Mouse (Mus musculus): ENCODE results near the gene Il1r1. TPM values are rescaled to one million over a fixed set of nuclear protein-coding genes. Genes with fewer than 3 reads are reported as not detected.

Gene Il1r1
- polyA plus RNA-seq, 1 experiment from 2014 or later = 0.13 TPM

DNA sequence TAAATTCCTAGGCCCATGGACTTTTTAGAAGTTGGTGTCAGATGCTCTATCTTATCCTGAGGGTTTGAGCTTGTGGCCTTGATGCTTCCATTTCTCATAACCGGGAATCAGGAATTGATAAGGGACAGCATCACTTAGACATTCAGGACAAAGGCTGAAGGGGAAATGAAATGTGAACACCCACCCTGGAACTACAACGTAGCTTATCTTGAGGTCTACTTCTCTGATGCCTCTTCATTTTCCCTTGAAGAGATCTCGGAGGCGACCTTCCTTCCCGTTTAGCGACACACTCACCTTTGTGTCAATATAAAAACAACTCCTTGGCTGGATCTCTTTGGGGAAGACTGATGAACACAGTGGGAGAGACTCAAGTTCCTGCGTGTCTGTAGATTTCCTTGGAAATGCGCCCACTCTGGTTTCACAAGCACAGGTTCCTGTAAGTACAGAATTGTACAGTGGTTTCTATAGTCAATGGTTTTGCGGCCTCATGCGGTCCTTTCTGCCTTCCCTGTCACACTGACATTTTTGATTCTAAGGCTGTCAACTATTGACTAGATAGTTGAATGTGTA lies 46.7 kb downstream of the Il1r1 start:
- Histone ChIP-seq H3K36me3 (ENCODE audit: inconsistent target) (no peaks in the 10 kb centered on the region), H3K27ac (no peak overlapping the region), H3K79me2 (ENCODE audit: inconsistent target) (no peaks in the 10 kb centered on the region), H3K4me3 (ENCODE audit: inconsistent target) (no peak overlapping the region)
- WGBS (ENCODE audit: missing documents) = 51% methylated on average over 10 of the region's 10 CpGs

DNA sequence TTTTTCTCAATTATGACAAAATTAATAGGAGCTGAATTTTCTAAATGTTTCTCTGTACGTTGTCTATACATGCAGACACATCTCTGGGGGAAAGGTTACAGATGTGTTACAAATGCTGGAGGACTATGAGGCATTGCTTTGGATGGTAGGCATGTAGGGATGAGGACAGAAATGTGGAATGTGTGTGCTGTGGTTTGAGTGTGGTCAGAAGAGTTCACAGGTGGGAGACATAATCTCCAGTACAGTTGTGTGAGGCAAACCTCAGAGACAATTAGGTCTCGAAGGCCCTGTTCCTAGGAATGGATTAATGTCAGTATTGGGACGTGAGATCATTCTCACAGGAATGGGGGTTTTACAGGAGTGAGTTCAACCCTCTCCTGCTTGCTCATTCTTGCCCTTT lies 47.3 kb downstream of the Il1r1 start:
- no peak overlapping the region for H3K27ac ChIP-seq
- no peaks in the 10 kb centered on the region for H3K79me2 ChIP-seq (ENCODE audit: inconsistent target)
- H3K4me3 ChIP-seq (ENCODE audit: inconsistent target) = no peak overlapping the region
- H3K36me3 ChIP-seq (ENCODE audit: inconsistent target) = no peaks in the 10 kb centered on the region
- WGBS (ENCODE audit: missing documents) = 96% methylated on average over 3 of the region's 3 CpGs

DNA sequence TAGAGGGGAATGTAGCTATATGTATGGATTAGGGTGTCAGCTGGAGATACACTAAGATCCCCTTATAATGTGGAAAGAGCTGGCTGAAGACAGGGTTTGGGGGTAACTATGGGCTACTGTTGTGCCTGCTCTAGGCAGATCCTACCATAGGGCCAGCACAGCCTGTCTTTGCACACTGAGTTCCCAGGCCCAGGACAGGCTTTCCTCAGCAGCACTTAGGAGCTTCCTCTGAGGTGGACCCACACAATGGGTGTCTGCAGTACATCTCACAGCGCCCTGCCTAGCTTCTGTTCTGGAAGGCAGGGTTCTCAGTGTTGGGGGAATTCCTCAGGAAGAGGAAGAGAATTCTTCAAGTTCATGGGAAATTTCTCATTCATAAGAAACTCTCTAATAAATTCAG lies 48.6 kb downstream of the Il1r1 start:
- 100% methylated on average over 1 of the region's 1 CpGs for WGBS (ENCODE audit: missing documents)
- Histone ChIP-seq H3K36me3 (ENCODE audit: inconsistent target) (no peaks in the 10 kb centered on the region), H3K4me3 (ENCODE audit: inconsistent target) (no peak overlapping the region), H3K27ac (no peak overlapping the region), H3K79me2 (ENCODE audit: inconsistent target) (no peaks in the 10 kb centered on the region)

DNA sequence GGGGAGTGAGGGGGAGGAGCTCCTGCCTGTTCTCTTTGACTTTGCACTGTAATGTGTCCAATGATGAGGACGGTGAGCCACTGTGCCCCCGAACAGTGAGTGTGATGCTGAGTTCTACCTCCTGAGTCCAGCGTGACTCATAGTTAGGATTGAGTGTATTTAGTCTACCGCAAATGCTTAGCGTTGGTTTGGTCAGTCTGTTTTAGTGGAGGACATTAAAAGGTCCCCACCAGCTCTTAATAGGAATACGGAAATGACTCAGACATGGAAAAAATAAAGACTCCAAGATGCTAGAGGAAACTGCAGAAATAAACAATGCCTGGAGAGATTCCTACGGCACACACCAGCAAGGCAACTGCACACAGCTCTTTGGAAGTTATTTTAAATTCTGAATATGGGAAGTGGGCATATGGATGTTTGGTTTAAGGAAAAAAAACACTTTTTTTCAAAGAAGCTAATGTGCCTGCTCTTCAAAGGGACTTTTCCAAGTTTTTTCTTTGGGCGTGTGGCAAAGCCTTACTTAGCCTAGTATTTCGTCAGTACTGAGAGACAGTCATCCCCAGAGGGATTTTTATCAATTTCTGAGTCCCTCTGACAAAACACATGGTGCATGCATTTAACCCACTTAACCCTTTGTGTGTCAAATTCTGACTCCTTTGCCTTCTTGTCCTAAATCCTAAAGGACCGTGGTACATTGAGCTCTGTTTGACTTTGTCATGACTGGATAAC lies 50.6 kb downstream of the Il1r1 start:
- H3K36me3 ChIP-seq (ENCODE audit: inconsistent target) = no peaks in the 10 kb centered on the region
- H3K27ac ChIP-seq = no peak overlapping the region
- no peak overlapping the region for H3K4me3 ChIP-seq (ENCODE audit: inconsistent target)
- 90% methylated on average over 9 of the region's 10 CpGs for WGBS (ENCODE audit: missing documents)
- H3K79me2 ChIP-seq (ENCODE audit: inconsistent target) = no peaks in the 10 kb centered on the region

DNA sequence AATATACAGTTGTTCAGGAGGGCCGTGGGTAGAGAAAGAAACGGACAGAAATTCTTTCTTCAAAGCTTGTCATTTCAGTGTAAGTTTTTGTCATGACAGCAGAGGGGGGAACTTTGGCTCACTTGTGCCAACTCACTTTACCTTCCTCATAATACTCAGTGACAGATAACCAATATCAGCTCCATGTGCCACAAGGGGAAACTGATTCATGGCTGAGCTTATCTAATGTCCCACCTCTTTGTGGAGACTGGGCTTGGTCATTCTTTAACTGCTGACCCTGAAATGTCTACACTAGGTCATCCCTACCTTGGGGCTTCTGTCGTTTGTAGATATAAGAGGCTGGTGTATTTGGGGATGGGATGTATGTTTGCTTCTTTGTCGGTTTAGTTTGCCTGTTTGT lies 53.1 kb downstream of the Il1r1 start:
- WGBS (ENCODE audit: missing documents) = 93% methylated on average over 4 of the region's 4 CpGs
- Histone ChIP-seq H3K4me3 (ENCODE audit: inconsistent target) (no peak overlapping the region), H3K79me2 (ENCODE audit: inconsistent target) (no peaks in the 10 kb centered on the region), H3K36me3 (ENCODE audit: inconsistent target) (no peaks in the 10 kb centered on the region), H3K27ac (no peak overlapping the region)

DNA sequence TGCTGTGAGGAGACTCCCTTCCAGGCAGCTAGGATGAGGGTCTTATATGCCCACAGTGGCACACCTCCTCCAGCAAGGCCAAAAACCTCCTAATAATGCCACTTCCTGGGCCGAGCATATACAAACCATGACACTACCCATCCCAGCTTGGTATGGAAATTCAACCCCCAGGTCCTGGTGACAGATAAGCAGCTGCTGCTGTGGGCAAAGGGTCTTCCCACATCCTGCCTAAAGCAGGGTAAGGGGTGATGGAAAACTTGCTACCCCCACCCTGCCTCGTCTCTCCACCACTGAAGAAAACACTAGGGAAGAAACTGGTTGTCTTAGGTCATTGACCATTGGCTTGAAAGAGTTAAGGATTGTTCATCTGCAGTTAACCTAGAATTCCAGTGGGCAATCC lies 53.8 kb downstream of the Il1r1 start:
- no peaks in the 10 kb centered on the region for H3K36me3 ChIP-seq (ENCODE audit: inconsistent target)
- H3K79me2 ChIP-seq (ENCODE audit: inconsistent target) = no peaks in the 10 kb centered on the region
- WGBS (ENCODE audit: missing documents) = 100% methylated on average over 2 of the region's 2 CpGs
- H3K27ac ChIP-seq = no peak overlapping the region
- no peak overlapping the region for H3K4me3 ChIP-seq (ENCODE audit: inconsistent target)

DNA sequence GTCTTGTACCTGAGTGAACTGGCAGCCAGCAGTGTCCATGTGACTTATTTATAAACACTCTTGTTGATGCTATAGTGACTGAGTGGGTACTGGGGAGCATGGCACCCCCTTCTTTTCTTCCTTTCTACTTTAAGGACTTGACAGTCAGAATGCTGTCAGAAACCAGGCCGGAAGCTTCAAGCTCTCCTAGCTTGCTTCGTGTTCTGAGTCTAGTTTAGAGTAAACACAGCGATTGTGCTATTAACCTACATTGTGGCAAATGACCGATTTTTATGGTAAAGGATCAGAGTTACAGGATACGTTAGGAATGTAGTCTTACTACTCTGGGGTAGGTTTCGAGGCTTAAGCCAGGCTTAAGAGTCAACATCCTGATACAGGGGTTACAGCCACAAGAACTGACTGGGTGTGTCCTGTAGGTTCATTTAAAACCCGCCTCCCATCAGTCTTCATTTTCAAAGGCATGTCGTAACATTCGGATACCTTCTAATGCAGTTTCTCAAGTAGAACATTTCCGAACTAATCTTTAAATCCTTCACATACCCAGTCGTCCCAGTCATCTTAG lies 54.4 kb downstream of the Il1r1 start:
- Histone ChIP-seq H3K4me3 (ENCODE audit: inconsistent target) (no peak overlapping the region), H3K27ac (no peak overlapping the region), H3K79me2 (ENCODE audit: inconsistent target) (no peaks in the 10 kb centered on the region), H3K36me3 (ENCODE audit: inconsistent target) (no peaks in the 10 kb centered on the region)
- WGBS (ENCODE audit: missing documents) = 92% methylated on average over 11 of the region's 11 CpGs

DNA sequence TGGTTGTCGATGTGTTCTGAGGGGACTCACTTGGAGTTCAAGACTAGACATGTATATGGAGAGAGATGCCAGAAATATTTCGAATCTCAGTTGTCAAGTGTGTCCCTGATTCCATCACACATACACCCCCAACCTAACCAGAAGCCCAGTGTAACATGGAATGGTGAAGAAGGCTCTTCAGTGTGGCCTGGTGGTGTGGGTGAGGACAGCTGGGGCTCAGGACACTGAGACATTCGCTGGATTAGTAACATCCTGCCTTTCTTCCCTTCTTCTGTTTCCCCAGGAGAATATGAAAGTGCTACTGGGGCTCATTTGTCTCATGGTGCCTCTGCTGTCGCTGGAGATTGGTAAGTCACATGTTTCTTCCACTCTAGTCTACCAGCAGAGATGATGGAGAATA lies 57.1 kb downstream of the Il1r1 start:
- no peaks in the 10 kb centered on the region for H3K36me3 ChIP-seq (ENCODE audit: inconsistent target)
- 89% methylated on average over 4 of the region's 4 CpGs for WGBS (ENCODE audit: missing documents)
- no peak overlapping the region for H3K4me3 ChIP-seq (ENCODE audit: inconsistent target)
- H3K27ac ChIP-seq = no peak overlapping the region
- no peaks in the 10 kb centered on the region for H3K79me2 ChIP-seq (ENCODE audit: inconsistent target)

DNA sequence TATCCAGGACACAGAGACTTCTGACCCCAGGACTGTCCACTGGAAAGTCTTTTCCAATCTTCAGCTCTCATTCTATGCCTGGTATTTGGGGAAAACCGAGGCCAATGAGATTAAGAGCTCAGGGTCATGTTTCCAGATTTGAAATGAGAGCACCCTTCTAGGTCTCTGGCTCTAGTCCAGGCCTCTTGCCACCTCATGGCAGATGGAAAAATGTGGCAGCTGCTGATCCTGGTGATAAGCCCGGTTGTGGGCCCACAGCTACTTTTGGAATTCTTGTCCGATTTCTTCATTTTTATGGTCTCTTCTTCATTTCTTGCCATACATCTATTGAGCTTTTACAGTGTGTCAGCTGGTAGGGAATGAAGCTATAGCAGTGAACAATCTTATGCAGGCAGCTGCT lies 57.5 kb downstream of the Il1r1 start:
- no peak overlapping the region for H3K27ac ChIP-seq
- WGBS (ENCODE audit: missing documents) = 91% methylated on average over 3 of the region's 3 CpGs
- H3K36me3 ChIP-seq (ENCODE audit: inconsistent target) = no peaks in the 10 kb centered on the region
- H3K79me2 ChIP-seq (ENCODE audit: inconsistent target) = no peaks in the 10 kb centered on the region
- no peak overlapping the region for H3K4me3 ChIP-seq (ENCODE audit: inconsistent target)

DNA sequence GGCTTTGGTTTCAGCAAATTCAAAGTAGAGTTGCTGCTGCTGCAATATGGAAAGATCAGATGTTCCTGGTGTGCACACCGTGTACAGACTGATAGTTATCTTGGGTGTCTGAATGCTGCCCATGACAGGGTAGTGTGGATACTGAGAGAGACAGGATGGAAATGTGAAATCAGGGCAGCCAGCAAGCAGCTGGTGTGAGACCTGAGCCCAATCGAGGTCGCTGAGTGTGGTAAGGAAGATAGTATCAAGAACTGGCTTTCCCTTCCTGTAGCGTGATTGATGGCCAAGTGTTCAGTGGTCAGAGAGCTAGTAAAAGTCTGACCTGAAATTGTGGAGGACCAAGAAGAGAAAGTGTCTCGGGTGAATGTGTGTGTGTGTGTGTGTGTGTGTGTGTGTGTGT lies 59.1 kb downstream of the Il1r1 start:
- H3K4me3 ChIP-seq (ENCODE audit: inconsistent target) = no peak overlapping the region
- H3K79me2 ChIP-seq (ENCODE audit: inconsistent target) = no peaks in the 10 kb centered on the region
- H3K27ac ChIP-seq = no peak overlapping the region
- H3K36me3 ChIP-seq (ENCODE audit: inconsistent target) = no peaks in the 10 kb centered on the region
- WGBS (ENCODE audit: missing documents) = 44% methylated on average over 5 of the region's 5 CpGs

DNA sequence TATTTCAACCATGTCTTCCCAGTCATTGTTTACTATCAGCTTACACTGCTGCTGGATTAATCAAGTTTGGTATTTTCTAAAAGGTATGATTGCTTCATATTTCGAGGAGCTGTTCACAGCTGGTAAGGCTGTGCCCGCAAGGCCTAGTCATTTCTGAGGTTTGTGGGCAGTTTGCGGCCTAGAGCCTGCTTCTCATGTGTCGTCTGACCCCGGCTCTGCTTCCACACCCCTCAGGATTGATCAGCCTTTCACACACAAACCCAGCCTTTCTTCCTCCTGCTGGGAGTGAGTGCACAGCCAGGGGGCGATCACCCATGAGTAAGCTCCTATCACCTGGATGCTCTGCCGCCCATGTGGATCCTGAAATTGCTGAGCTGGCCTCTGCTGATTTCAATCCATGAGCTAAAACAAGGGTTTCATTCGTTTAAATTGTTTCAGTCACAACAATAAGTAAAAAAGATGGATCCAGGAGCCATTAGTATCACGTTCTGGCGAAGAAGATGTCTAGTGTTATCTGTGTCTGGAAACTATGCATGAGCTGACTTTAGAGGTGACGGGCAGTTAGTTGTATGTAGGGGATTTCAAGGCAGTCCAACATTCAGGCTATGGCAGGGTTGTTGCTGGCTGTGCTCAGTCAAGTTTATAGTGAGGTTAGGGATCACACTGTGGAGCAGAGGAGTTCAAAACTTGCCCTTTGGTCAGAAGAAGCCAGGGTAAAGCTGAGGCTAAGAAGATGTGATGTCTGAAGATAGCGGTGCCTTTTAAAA lies 65.8 kb downstream of the Il1r1 start:
- no peaks in the 10 kb centered on the region for H3K36me3 ChIP-seq (ENCODE audit: inconsistent target)
- H3K4me3 ChIP-seq (ENCODE audit: inconsistent target) = no peak overlapping the region
- H3K79me2 ChIP-seq (ENCODE audit: inconsistent target) = no peaks in the 10 kb centered on the region
- 74% methylated on average over 12 of the region's 12 CpGs for WGBS (ENCODE audit: missing documents)
- H3K27ac ChIP-seq = no peak overlapping the region

DNA sequence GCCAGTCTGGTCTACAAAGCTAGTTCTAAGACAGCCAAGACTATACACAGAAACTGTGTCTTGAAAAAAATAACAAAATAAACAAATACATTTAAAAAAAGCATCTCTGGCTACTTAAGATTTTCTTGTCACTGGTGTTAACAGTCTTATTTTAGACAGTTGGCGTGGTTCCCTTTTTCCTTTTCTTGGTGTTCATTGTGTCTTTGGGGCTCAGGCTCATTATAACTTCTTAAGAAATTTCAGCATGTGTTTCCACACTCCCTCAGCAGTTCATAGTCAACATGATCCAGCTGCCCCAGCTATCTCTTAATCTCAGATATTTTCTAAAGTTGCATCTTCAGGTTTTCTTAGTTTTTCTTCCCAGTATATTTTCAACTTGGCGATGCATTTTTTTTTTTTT lies 67.4 kb downstream of the Il1r1 start:
- no peaks in the 10 kb centered on the region for H3K36me3 ChIP-seq (ENCODE audit: inconsistent target)
- 79% methylated on average over 2 of the region's 2 CpGs for WGBS (ENCODE audit: missing documents)
- no peaks in the 10 kb centered on the region for H3K79me2 ChIP-seq (ENCODE audit: inconsistent target)
- H3K4me3 ChIP-seq (ENCODE audit: inconsistent target) = no peak overlapping the region
- no peak overlapping the region for H3K27ac ChIP-seq

DNA sequence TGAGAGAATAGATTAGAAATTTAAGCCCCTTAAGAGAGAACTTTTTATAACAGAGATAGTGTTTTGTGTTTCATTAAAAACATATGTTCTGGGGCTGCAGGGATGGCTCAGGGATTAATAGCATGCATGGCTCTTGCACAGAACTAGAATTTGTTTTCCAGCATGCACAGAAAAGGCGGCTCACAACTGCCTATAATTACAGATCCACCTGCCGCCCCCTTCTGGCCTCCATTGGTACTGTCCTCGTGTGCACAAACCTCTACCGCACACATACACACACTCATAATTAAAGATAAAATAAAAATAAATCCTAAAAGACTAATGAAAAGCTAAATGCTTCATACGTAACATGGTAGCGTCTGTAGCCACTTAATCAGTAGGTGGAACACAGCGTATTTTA lies 69.0 kb downstream of the Il1r1 start:
- Histone ChIP-seq H3K27ac (peak overlapping the region; percentile 76), H3K79me2 (ENCODE audit: inconsistent target) (no peaks in the 10 kb centered on the region), H3K4me3 (ENCODE audit: inconsistent target) (no peak overlapping the region), H3K36me3 (ENCODE audit: inconsistent target) (no peaks in the 10 kb centered on the region)
- WGBS (ENCODE audit: missing documents) = 85% methylated on average over 7 of the region's 7 CpGs

DNA sequence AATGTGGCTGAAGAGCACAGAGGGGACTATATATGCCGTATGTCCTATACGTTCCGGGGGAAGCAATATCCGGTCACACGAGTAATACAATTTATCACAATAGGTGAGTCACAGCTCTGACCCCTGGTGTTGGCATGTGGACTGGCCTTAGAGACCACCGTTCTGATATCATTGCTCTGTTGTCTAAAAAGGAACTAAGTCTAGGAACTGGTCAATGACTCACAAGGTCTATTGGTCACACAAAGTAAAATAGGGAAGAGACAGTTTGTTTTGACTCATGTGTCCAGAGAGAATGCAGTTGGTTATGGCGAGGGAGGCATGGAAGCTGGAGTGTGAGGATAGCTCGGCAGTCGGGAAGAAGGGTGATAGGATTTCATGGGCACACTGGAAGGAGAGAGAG lies 69.9 kb downstream of the Il1r1 start:
- Histone ChIP-seq H3K4me3 (ENCODE audit: inconsistent target) (no peak overlapping the region), H3K36me3 (ENCODE audit: inconsistent target) (no peaks in the 10 kb centered on the region), H3K27ac (peak overlapping the region; percentile 76), H3K79me2 (ENCODE audit: inconsistent target) (no peaks in the 10 kb centered on the region)
- WGBS (ENCODE audit: missing documents) = 18% methylated on average over 9 of the region's 9 CpGs

DNA sequence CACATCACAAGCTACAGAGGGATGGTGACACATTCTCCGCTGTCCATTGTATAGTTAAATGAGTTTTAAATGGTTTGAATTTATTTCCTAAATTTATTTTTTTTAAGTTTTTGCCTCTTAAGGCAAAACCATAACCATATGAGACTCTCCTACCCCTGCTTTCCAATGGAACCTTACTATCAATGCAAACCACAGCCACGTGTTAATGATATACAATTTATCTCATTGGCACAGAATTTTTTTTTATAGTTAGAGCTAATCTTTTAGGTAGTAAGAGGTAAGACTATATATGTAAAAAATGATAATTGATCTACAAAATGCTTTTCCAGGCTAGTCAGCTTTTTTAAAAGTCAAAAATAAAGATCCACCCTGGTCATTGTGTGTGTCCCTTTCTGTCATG lies 73.2 kb downstream of the Il1r1 start:
- H3K4me3 ChIP-seq (ENCODE audit: inconsistent target) = no peak overlapping the region
- no peaks in the 10 kb centered on the region for H3K79me2 ChIP-seq (ENCODE audit: inconsistent target)
- H3K36me3 ChIP-seq (ENCODE audit: inconsistent target) = no peaks in the 10 kb centered on the region
- 97% methylated on average over 2 of the region's 2 CpGs for WGBS (ENCODE audit: missing documents)
- no peak overlapping the region for H3K27ac ChIP-seq
